Mouse (Mus musculus): ENCODE results near the gene Rere. TPM values are rescaled to one million over a fixed set of nuclear protein-coding genes. Genes with fewer than 3 reads are reported as not detected.
A peak's percentile ranks its signal among the peaks of the same experiment; 100 is the strongest.

Rere gene
- polyA plus RNA-seq, 1 experiment from 2014 or later: 8.3 TPM

DNA sequence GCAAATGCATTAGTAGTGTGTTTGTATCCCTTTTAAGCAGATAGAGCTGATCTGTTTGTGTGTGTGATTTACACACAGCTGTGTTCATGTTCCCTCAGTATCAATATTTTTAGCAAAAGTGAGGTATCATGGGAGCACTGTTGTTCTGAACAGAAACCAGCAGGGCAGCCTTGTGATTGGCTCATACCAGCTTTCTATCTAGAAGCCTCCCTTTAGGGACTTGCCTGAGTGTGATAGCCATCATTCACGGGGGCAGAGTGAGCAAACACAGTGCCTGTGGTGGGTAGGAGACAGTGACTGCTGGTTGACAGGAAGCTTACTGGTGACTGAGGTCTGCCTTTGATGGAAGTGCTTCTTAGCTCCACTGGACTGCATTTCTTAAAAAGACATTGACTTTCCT is 276.5 kb downstream of the Rere start:
- no peaks in the 10 kb centered on the region for H3K36me3 ChIP-seq (ENCODE audit: control insufficient read depth, insufficient read depth, low read length)
- ATAC-seq (ENCODE audit: low FRiP score, low TSS enrichment) (no peak), DNase-seq (ENCODE audit: low spot score) (no peak)
- H3K9me3 ChIP-seq (ENCODE audit: control insufficient read depth, low read length): no peaks in the 10 kb centered on the region
- peaks cover 2% of the 10 kb centered on the region; the same call in 1 of the 2 replicates for H3K4me1 ChIP-seq (replicated peaks; ENCODE audit: control insufficient read depth, insufficient read depth)
- no peak overlapping the region for H3K27ac ChIP-seq (replicated peaks)
- TF ChIP-seq EP300 (optimal IDR thresholded peaks at IDR 0.05): no peak
- TF ChIP-seq CTCF (IDR thresholded peaks at IDR 0.05; ENCODE audit: low read depth): no peak
- H3K4me2 ChIP-seq (replicated peaks; ENCODE audit: low read depth): no peak overlapping the region
- H3K27me3 ChIP-seq (ENCODE audit: control insufficient read depth, insufficient read depth, low read length): no peaks in the 10 kb centered on the region
- no peak overlapping the region for H3K4me3 ChIP-seq (ENCODE audit: low read depth, low read length)
- WGBS: 33% methylated on average over 1 of the region's 1 CpGs
- no peak overlapping the region for H3K9ac ChIP-seq (ENCODE audit: low read length)

GRCm38 (mm10) chr4:150559514-150559913 is 278.1 kb downstream of the Rere start:
- H3K27me3 ChIP-seq (ENCODE audit: control insufficient read depth, insufficient read depth, low read length): no peaks in the 10 kb centered on the region
- no peak overlapping the region for H3K9ac ChIP-seq (ENCODE audit: low read length)
- no peak overlapping the region for H3K27ac ChIP-seq (replicated peaks)
- 52% methylated on average over 3 of the region's 3 CpGs for WGBS
- H3K4me3 ChIP-seq (ENCODE audit: low read depth, low read length): no peak overlapping the region
- H3K36me3 ChIP-seq (ENCODE audit: control insufficient read depth, insufficient read depth, low read length): no peaks in the 10 kb centered on the region
- H3K4me2 ChIP-seq (replicated peaks; ENCODE audit: low read depth): no peak overlapping the region
- no peaks in the 10 kb centered on the region for H3K9me3 ChIP-seq (ENCODE audit: control insufficient read depth, low read length)
- TF ChIP-seq CTCF (IDR thresholded peaks at IDR 0.05; ENCODE audit: low read depth): no peak
- TF ChIP-seq EP300 (optimal IDR thresholded peaks at IDR 0.05): no peak
- peaks cover 2% of the 10 kb centered on the region; the same call in 1 of the 2 replicates for H3K4me1 ChIP-seq (replicated peaks; ENCODE audit: control insufficient read depth, insufficient read depth)
- DNase-seq (ENCODE audit: low spot score): no peak
- no peak for ATAC-seq (ENCODE audit: low FRiP score, low TSS enrichment)

GRCm38 (mm10) chr4:150563281-150563680 is 281.8 kb downstream of the Rere start:
- Histone ChIP-seq H3K36me3 (ENCODE audit: control insufficient read depth, insufficient read depth, low read length) (no peaks in the 10 kb centered on the region), H3K27ac (replicated peaks) (no peak overlapping the region), H3K4me2 (replicated peaks; ENCODE audit: low read depth) (no peak overlapping the region), H3K9me3 (ENCODE audit: control insufficient read depth, low read length) (no peaks in the 10 kb centered on the region), H3K4me3 (ENCODE audit: low read depth, low read length) (no peak overlapping the region), H3K27me3 (ENCODE audit: control insufficient read depth, insufficient read depth, low read length) (no peaks in the 10 kb centered on the region), H3K9ac (ENCODE audit: low read length) (no peak overlapping the region), H3K4me1 (replicated peaks; ENCODE audit: control insufficient read depth, insufficient read depth) (no peaks in the 10 kb centered on the region)
- ATAC-seq (ENCODE audit: low FRiP score, low TSS enrichment): no peak
- no peak for DNase-seq (ENCODE audit: low spot score)
- WGBS: 60% methylated on average over 5 of the region's 5 CpGs
- no peak for TF ChIP-seq CTCF (IDR thresholded peaks at IDR 0.05; ENCODE audit: low read depth)
- TF ChIP-seq EP300 (optimal IDR thresholded peaks at IDR 0.05): no peak

DNA sequence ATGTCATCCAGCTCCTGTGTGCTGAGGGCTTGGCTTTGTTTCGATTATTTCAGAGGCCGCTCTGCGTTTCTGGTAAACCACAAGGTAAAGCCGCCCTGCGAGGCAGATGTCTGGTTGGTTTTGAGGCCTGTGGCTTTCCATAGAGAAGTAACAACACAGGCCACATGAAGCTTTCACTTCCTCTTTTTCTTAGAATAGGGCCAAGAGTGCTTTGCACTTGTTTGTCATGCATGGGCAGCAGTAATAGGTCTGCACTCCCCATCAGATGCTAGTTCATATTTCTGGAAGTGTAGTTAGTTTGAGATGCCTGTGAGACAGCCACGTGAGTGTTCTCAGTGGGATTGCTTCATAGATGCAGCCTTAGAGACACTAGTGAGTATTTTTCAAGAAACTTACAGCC is 284.7 kb downstream of the Rere start:
- ATAC-seq (ENCODE audit: low FRiP score, low TSS enrichment): no peak
- no peak for DNase-seq (ENCODE audit: low spot score)
- no peaks in the 10 kb centered on the region for H3K9me3 ChIP-seq (ENCODE audit: control insufficient read depth, low read length)
- H3K27ac ChIP-seq (replicated peaks): no peak overlapping the region
- H3K4me3 ChIP-seq (ENCODE audit: low read depth, low read length): no peak overlapping the region
- no peak overlapping the region for H3K4me2 ChIP-seq (replicated peaks; ENCODE audit: low read depth)
- H3K36me3 ChIP-seq (ENCODE audit: control insufficient read depth, insufficient read depth, low read length): no peaks in the 10 kb centered on the region
- no peak overlapping the region for H3K9ac ChIP-seq (ENCODE audit: low read length)
- 66% methylated on average over 6 of the region's 6 CpGs for whole genome bisulfite sequencing
- H3K4me1 ChIP-seq (replicated peaks; ENCODE audit: control insufficient read depth, insufficient read depth): peaks cover 2% of the 10 kb centered on the region; the same call in 1 of the 2 replicates
- no peak for TF ChIP-seq CTCF (IDR thresholded peaks at IDR 0.05; ENCODE audit: low read depth)
- no peak for TF ChIP-seq EP300 (optimal IDR thresholded peaks at IDR 0.05)
- H3K27me3 ChIP-seq (ENCODE audit: control insufficient read depth, insufficient read depth, low read length): no peaks in the 10 kb centered on the region

DNA sequence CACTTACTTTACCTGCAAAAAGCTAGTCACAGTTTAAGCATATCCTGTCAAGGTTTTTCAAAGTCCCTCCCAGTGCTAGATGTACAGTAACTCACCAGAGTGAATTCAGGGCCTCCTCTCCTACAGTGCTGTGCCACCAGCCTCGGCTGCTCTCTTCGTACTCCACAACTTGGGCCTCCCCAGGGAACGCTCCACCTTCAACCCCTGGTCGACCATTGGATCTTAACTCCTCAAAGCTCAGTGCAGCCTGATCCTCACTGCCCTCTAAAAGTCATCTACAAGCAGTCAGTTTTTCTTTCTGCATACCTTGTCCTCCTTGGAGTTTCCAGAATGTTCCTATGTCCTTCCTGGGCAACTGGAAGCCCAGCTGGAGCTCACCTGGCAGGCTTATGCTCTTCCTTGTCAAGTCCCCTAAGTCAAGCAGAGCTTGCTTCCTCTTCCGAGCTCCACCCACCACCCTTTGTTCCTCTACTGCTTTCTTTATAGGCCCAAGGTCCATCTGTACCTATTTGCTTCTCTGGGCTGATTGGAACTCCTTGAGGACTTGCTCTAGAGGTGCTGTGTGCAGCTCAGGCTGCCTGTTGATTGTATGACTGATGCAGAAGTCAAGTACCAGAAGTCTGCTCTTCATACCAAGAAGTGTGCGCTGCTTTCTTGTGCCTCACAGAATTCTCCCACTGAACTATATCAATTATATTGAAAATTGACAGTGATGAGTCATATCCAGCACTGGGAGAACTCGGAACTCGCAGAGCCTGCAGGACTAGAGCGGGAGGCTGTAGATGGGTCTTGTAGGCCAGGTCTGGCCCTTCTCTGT is 287.1 kb downstream of the Rere start:
- WGBS: 20% methylated on average over 9 of the region's 9 CpGs
- Histone ChIP-seq H3K27ac (replicated peaks) (peak overlapping the region; percentile 99), H3K9ac (ENCODE audit: low read length) (peak overlapping the region; percentile 98), H3K36me3 (ENCODE audit: control insufficient read depth, insufficient read depth, low read length) (no peaks in the 10 kb centered on the region), H3K4me1 (replicated peaks; ENCODE audit: control insufficient read depth, insufficient read depth) (peaks cover 6% of the 10 kb centered on the region), H3K4me2 (replicated peaks; ENCODE audit: low read depth) (peak overlapping the region; percentile 81), H3K4me3 (ENCODE audit: low read depth, low read length) (peak overlapping the region; percentile 93), H3K27me3 (ENCODE audit: control insufficient read depth, insufficient read depth, low read length) (no peaks in the 10 kb centered on the region), H3K9me3 (ENCODE audit: control insufficient read depth, low read length) (no peaks in the 10 kb centered on the region)
- no peak for TF ChIP-seq CTCF (IDR thresholded peaks at IDR 0.05; ENCODE audit: low read depth)
- TF ChIP-seq EP300 (optimal IDR thresholded peaks at IDR 0.05): no peak
- ATAC-seq (ENCODE audit: low FRiP score, low TSS enrichment): peak; percentile 85
- peak; percentile 72 for DNase-seq (ENCODE audit: low spot score)

DNA sequence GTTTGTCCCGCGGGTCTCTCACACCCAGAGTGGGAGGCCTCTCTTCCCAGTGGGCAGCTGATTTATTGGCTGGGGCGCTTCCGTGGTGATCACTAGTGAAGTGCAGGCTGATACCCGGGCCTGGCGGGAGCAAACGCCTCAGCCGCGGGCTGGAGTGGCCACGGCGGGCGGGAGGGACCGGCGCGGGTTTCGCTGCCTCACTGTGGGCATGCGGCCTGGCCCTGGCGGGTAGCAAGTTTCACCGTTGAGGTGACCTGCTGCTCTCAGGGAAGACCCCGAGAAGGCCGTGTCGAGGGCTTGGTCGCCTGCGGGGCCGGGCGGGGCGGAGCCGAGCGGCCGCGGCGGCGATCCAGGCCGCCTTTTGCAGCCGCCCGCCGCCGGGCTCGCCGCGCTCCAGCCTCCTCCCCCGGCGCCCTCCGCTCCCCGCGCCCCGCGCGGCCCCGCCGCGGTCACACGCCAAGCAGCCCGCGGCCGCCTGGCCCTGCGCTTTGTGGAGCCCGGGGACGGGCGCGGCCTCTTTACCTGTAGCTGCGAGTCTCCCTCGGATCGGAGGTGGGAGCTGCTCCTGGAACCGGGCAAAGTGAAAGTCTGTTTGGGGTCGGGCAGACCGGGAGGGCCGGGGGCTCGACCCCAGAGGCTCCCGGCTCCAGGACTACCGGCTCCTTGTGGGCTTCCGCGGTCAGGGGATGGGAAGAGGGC is 287.8 kb downstream of the Rere start:
- no peaks in the 10 kb centered on the region for H3K27me3 ChIP-seq (ENCODE audit: control insufficient read depth, insufficient read depth, low read length)
- ATAC-seq (ENCODE audit: low FRiP score, low TSS enrichment): peak; percentile 89
- 0% methylated on average over 55 of the region's 73 CpGs for WGBS

More for the DNA sequence above, 287.8 kb downstream of the Rere start:
- Histone ChIP-seq H3K36me3 (ENCODE audit: control insufficient read depth, insufficient read depth, low read length) (no peaks in the 10 kb centered on the region), H3K4me3 (ENCODE audit: low read depth, low read length) (peak overlapping the region; percentile 93), H3K27ac (replicated peaks) (peak overlapping the region; percentile 99), H3K4me2 (replicated peaks; ENCODE audit: low read depth) (peak overlapping the region; percentile 81), H3K4me1 (replicated peaks; ENCODE audit: control insufficient read depth, insufficient read depth) (peaks cover 6% of the 10 kb centered on the region), H3K9ac (ENCODE audit: low read length) (peak overlapping the region; percentile 98), H3K9me3 (ENCODE audit: control insufficient read depth, low read length) (no peaks in the 10 kb centered on the region)
- peak; percentile 84 for DNase-seq (ENCODE audit: low spot score)
- TF ChIP-seq EP300 (optimal IDR thresholded peaks at IDR 0.05) (no peak), CTCF (IDR thresholded peaks at IDR 0.05; ENCODE audit: low read depth) (no peak)
